22 mouse cellular contexts compared by ENCODE assay signal in genomic region chr3:152820406-152820805, GRCm38 (mm10).
"Had no signal": no experiment of that assay in that cellular context is flagged by ENCODE, and none has a peak within 500 bp of the region (broad histone marks: within the 10 kb centered on the region; RNA-seq: fewer than 3 reads in every experiment).

No protein-coding gene starts in this region.

- H3K27me3 ChIP-seq: embryonic facial prominence, embryonic 12.5 days; embryonic facial prominence, embryonic 13.5 days; embryonic facial prominence, embryonic 15.5 days; forebrain, embryonic 12.5 days; forebrain, embryonic 13.5 days; forebrain, embryonic 15.5 days had no signal

- H3K4me2 ChIP-seq: embryonic facial prominence, embryonic 12.5 days; embryonic facial prominence, embryonic 13.5 days; embryonic facial prominence, embryonic 15.5 days; forebrain, embryonic 12.5 days; forebrain, embryonic 13.5 days; forebrain, embryonic 15.5 days had no signal

- DNase-seq: cerebellum, adult 9-10 months; cerebellum, adult 9-11 months; cerebellum, postnatal 14 days; cerebellum, postnatal 25 days; cerebellum, postnatal 36 days; forebrain, postnatal 0 days; gastrocnemius, adult 2 months; gastrocnemius, postnatal 25 days; gastrocnemius, postnatal 36 days had no signal

- H3K9me3 ChIP-seq: embryonic facial prominence, embryonic 10.5 days; embryonic facial prominence, embryonic 12.5 days; embryonic facial prominence, embryonic 13.5 days; embryonic facial prominence, embryonic 15.5 days; forebrain, embryonic 10.5 days; forebrain, embryonic 12.5 days; forebrain, embryonic 13.5 days; forebrain, embryonic 15.5 days; heart, embryonic 10.5 days had no signal

- H3K4me1 ChIP-seq: embryonic facial prominence, embryonic 10.5 days; embryonic facial prominence, embryonic 12.5 days; embryonic facial prominence, embryonic 13.5 days; embryonic facial prominence, embryonic 15.5 days; forebrain, embryonic 10.5 days; forebrain, embryonic 12.5 days; forebrain, embryonic 15.5 days; heart, embryonic 10.5 days had no signal

- ATAC-seq: forebrain, embryonic 13.5 days; forebrain, embryonic 14.5 days; forebrain, embryonic 15.5 days; forebrain, embryonic 16.5 days; forebrain, postnatal 0 days had no signal

- H3K27ac ChIP-seq: embryonic facial prominence, embryonic 10.5 days; embryonic facial prominence, embryonic 12.5 days; embryonic facial prominence, embryonic 13.5 days; embryonic facial prominence, embryonic 15.5 days; forebrain, embryonic 10.5 days; forebrain, embryonic 12.5 days; forebrain, embryonic 13.5 days; forebrain, embryonic 15.5 days; gastrocnemius, adult 2 months; heart, adult 2 months; heart, embryonic 10.5 days had no signal

- H3K4me3 ChIP-seq: embryonic facial prominence, embryonic 10.5 days; embryonic facial prominence, embryonic 12.5 days; embryonic facial prominence, embryonic 13.5 days; embryonic facial prominence, embryonic 15.5 days; erythroblast, embryonic 14.5 days; forebrain, embryonic 10.5 days; forebrain, embryonic 12.5 days; forebrain, embryonic 13.5 days; forebrain, embryonic 15.5 days; gastrocnemius, adult 2 months; heart, adult 2 months; heart, embryonic 10.5 days had no signal

- H3K36me3 ChIP-seq: embryonic facial prominence, embryonic 10.5 days; embryonic facial prominence, embryonic 12.5 days; embryonic facial prominence, embryonic 13.5 days; embryonic facial prominence, embryonic 15.5 days; forebrain, embryonic 10.5 days; forebrain, embryonic 12.5 days; heart, embryonic 10.5 days had no signal

- H3K9ac ChIP-seq: embryonic facial prominence, embryonic 12.5 days; embryonic facial prominence, embryonic 13.5 days; embryonic facial prominence, embryonic 15.5 days; forebrain, embryonic 12.5 days; forebrain, embryonic 13.5 days; forebrain, embryonic 15.5 days; forebrain, postnatal 0 days had no signal
